Mouse (Mus musculus) small intestine, adult 2 months (tissue): ENCODE results near the gene Fbxo45. TPM values are rescaled to one million over a fixed set of nuclear protein-coding genes. Genes with fewer than 3 reads are reported as not detected.
A peak's percentile ranks its signal among the peaks of the same experiment; 100 is the strongest.
"Not testable (repeated sequence)": the region's sequence is repeated elsewhere in the genome, so short reads cannot be mapped to it uniquely, and the experiment has no call there.

Source experiments
- H3K27ac ChIP-seq: fragments of 200-500 bp; 2 replicates; pipeline ENCODE4 v1.5.1; 2012; ENCODE audit warnings: low read depth, low read length, control low read depth, inconsistent platforms; ENCODE audit not compliant: insufficient read depth
- H3K27me3 ChIP-seq: fragments of 200-500 bp; 2 replicates; pipeline ENCODE4 v1.6.1; 2012; ENCODE audit warnings: mild to moderate bottlenecking, moderate library complexity, low read length, inconsistent platforms; ENCODE audit not compliant: control insufficient read depth, insufficient read depth
- H3K36me3 ChIP-seq: fragments of 200-500 bp; 2 replicates; pipeline ENCODE4 v1.6.1; 2012; ENCODE audit warnings: mild to moderate bottlenecking, low read length, control low read depth, inconsistent platforms; ENCODE audit not compliant: control insufficient read depth, insufficient read depth
- H3K4me1 ChIP-seq: fragments of 200-500 bp; 2 replicates; pipeline ENCODE4 v1.6.1; 2012; ENCODE audit warnings: low read length, inconsistent platforms, mixed read lengths; ENCODE audit not compliant: control insufficient read depth, insufficient read depth, insufficient read length
- H3K4me3 ChIP-seq: fragments of 200-500 bp; 2 replicates; pipeline ENCODE4 v1.5.1; 2012; ENCODE audit warnings: low read depth, mild to moderate bottlenecking, control low read depth, inconsistent platforms, low read length, moderate library complexity
- CTCF ChIP-seq: fragments of 200-500 bp; IDR thresholded peaks from 2 replicates; pipeline ENCODE4 v1.5.1; 2012; ENCODE audit warnings: low read depth, mild to moderate bottlenecking, control low read depth, inconsistent platforms, low read length, moderate library complexity, mixed read lengths; ENCODE audit not compliant: insufficient replicate concordance, insufficient read length; ENCODE audit errors: extremely low read depth
- POLR2A ChIP-seq: fragments of 200-500 bp; IDR thresholded peaks from 2 replicates; pipeline ENCODE4 v1.6.1; 2012; ENCODE audit warnings: low read depth, mild to moderate bottlenecking, control low read depth, inconsistent platforms, low read length, moderate library complexity
- WGBS: fragments of 180-500 bp; shearing (Covaris S2); methylation state at CpG from one replicate; pipeline ENCODE4 v1.1.7; 2018; 5-methylcytosine and 5-hydroxymethylcytosine counted together
- polyA plus RNA-seq: library from polyadenylated mRNA; depleted of rRNA; stranded (reverse); fragments of >200 nt; gene quantifications from 2 replicates; pipeline ENCODE4 v1.2.3, GENCODE M21; 2012

Gene Fbxo45
- polyA plus RNA-seq, 1 experiment, result 2.4 TPM

DNA sequence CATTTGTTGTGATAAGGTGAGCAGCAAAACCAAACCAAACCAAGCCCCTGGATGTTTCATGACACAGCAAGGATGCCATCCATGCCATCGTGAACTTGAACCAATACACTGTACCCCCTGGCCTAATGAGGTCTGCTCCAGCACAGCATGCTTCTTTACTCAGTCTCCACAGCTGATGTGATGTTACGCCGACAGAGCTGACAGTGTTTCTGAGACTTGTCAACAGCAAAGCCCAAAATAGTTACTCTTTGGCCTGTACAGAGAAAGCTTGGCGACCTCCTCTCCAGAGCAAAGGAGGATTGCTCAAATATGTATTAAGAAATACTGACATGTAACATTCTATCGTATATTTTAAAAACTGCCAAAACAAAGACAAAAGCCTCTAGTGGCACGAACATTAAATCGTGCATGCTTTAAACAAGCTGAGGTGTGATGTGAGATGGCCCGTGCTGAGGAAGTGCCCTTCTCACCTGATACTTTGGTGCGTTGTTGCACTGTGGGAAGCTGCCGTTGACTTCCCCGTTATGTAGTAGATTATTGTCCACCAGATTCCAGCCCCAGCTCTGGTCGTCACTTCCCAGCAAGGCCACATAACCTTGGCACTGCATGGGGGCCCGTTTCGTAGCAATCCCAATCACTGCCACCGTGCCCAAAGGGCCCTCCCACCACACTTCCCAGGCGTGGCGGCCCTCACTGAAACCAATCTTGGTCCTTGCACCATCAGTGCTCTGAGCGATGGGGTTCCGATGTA is 8.9 kb downstream of the Fbxo45 start:
- 91% methylated on average over 19 of the region's 19 CpGs for WGBS
- no peak overlapping the region for H3K4me3 ChIP-seq
- no peaks in the 10 kb centered on the region for H3K27me3 ChIP-seq
- no peak overlapping the region for H3K27ac ChIP-seq
- TF ChIP-seq POLR2A (no peak), CTCF (no peak)
- H3K36me3 ChIP-seq, result peaks cover 17% of the 10 kb centered on the region
- H3K4me1 ChIP-seq, result no peaks in the 10 kb centered on the region

DNA sequence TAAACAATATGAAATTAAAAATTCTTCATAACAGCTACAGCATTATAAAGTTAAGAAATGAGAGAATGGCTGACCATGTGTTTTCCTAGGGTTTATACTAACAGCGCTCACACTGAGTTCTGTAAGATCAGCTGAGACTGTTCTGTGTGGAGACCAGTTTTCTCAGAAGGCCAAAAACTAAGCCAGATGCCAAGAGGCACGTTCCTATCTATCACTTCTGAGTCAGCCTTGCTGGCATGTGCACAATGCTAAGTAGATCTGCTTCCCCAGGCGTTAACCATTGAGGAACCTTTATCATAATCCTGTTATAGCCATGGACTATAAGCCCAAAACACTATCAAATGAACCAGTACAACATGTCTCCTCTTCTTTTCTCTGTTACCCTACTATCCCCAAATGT is 14.9 kb downstream of the Fbxo45 start:
- peaks cover 21% of the 10 kb centered on the region for H3K36me3 ChIP-seq
- not testable (repeated sequence) for H3K4me3 ChIP-seq, H3K4me1 ChIP-seq, H3K27ac ChIP-seq, H3K27me3 ChIP-seq
- 68% methylated on average over 3 of the region's 3 CpGs for WGBS

DNA sequence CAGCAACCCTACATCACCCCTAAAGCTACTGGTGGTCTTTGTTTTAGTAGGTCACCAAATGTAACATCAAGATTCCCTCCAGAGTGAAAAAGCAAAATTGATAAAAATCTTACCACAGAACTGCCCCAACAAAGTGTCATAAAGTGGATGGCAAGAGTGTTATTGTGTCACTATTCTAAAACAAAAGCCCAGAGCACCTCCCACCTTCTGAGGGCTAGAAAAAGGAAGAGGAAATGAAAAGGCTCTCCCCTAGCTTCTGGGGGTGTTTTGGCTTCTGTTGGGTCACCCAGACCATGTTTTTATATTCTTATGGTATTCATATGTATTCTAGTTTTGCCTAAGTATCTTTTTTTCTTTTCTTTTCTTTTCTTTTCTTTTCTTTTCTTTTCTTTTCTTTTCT is 24.6 kb downstream of the Fbxo45 start:
- no peaks in the 10 kb centered on the region for H3K27me3 ChIP-seq
- no peaks in the 10 kb centered on the region for H3K4me1 ChIP-seq
- no peak overlapping the region for H3K4me3 ChIP-seq
- TF ChIP-seq POLR2A, result no peak
- TF ChIP-seq CTCF, result no peak
- H3K36me3 ChIP-seq, result no peaks in the 10 kb centered on the region
- no peak overlapping the region for H3K27ac ChIP-seq

DNA sequence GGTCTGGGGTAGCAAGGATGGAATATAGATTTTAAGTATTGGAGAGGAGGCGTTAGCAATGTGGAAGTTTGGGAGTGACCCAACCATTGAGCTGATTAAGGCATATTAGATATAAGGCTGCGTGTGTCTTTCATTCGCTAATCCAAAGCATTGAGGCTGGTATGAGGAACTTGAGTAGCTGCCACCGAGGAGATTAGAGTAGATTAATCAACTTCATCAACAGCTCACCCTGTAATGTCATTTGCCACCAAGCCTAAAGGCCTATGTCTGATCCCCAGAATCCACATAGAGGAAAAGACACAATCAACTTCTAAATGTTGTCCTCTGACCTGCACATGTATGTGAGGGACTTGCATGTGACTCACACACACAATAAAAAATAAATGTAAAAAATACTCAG is 25.2 kb downstream of the Fbxo45 start:
- H3K4me1 ChIP-seq, result no peaks in the 10 kb centered on the region
- no peaks in the 10 kb centered on the region for H3K36me3 ChIP-seq
- H3K27ac ChIP-seq, result no peak overlapping the region
- H3K27me3 ChIP-seq, result no peaks in the 10 kb centered on the region
- 80% methylated on average over 4 of the region's 4 CpGs for WGBS
- H3K4me3 ChIP-seq, result no peak overlapping the region
- no peak for TF ChIP-seq CTCF
- no peak for TF ChIP-seq POLR2A

DNA sequence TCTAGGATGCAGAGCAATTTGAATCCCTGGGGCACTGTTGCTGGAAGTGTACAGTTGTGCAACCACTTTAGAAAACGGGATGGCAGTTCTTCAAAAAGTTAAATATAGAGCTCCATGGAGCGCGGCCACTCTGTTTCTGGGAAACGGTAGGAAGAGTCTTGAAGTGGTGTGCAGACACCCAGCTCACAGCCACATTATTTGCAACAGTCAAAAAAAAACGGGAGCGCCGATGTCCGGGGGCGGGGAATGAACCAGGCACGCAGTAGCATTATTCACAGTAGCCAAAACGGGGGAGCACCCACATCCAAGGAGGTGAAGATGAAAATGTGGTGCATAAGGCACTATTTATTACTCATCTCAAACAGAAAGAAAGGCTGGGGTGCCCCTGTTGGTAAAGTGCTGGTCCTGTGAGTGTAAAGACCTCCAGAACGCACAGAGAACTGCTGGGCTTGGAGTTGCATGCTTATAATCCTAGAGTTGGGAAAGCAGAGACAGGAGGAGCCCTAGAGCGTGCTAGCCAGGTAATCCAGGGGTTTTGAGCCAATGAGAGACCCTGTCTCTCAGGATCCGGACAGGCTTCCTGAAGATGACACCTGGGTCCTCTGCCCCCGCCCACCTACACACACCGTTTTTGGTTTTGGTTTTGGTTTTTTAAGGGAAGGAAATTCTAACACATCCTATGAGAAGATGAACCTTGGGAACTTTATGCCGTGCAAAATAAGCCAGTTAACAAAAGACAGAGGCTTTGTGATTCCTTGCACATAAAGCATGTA is 32.0 kb downstream of the Fbxo45 start:
- Histone ChIP-seq H3K36me3 (no peaks in the 10 kb centered on the region), H3K4me1 (no peaks in the 10 kb centered on the region), H3K27me3 (no peaks in the 10 kb centered on the region), H3K4me3 (peak overlapping the region; percentile 22; the same call in 1 of the 2 replicates), H3K27ac (no peak overlapping the region)
- TF ChIP-seq CTCF (no peak), POLR2A (no peak)
- 66% methylated on average over 17 of the region's 17 CpGs for whole genome bisulfite sequencing

DNA sequence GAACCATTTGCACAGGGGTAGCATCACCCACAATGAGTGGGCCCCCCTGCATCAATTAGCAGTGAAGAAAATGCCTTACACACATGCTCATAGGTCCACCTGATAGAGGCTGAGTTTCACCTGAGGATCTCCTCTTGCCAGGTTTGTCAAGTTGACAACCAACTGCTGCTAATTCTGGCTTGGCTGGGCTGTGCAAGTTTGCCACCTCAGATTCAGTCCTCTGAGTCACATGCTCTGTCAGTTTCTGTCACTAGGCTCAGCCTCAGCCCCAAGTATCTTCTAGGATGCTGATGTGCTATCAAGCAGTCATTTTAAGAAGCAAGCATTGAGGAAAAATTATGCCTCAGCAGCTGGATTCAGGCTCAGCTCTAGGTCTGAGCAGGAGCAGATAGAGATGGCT is 32.8 kb downstream of the Fbxo45 start:
- no peaks in the 10 kb centered on the region for H3K36me3 ChIP-seq
- no peak overlapping the region for H3K27ac ChIP-seq
- H3K4me1 ChIP-seq, result no peaks in the 10 kb centered on the region
- H3K27me3 ChIP-seq, result no peaks in the 10 kb centered on the region
- TF ChIP-seq POLR2A, result no peak
- no peak for TF ChIP-seq CTCF
- H3K4me3 ChIP-seq, result no peak overlapping the region

DNA sequence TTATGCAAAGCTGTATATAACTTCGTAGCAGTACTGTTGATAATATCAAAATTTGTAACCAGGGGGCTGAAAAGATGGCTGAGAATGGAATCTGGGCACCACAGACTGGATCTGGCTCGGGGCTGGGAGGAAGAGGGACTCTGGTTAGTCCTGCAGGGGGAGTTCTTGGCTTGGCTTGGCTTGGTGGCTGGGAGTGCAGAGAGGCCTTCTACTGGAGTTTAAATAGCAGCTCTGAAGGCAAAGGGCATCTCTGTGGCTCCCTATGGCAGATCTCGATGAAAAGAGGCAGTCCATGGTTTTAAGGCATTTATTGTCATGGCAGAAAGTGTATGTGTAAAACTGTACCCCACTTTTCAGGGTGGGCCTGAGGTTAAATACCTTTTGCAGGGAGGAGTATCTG is 42.1 kb downstream of the Fbxo45 start:
- TF ChIP-seq CTCF (no peak), POLR2A (no peak)
- H3K27me3 ChIP-seq, result no peaks in the 10 kb centered on the region
- no peaks in the 10 kb centered on the region for H3K36me3 ChIP-seq
- WGBS, result 48% methylated on average over 3 of the region's 3 CpGs
- no peak overlapping the region for H3K4me3 ChIP-seq
- no peak overlapping the region for H3K27ac ChIP-seq
- H3K4me1 ChIP-seq, result no peaks in the 10 kb centered on the region

DNA sequence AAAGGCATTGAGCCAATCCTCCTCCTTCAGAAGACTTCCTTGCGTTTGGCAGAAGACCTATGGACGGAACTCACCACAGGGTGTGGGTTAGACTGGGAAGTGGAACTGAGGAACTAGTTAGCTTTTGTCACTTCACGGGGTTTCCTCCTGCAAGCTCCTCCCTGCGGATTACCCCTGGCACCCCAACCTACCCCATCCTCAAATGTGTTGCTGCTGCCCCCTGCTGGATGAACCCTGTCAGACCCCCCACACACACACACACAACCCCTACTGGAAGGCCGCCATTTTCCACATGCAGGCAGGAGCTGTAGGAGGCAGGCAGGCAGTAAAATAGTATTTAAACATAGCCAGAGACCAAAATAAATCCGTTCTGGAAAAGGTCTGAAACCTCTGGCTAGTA is 44.3 kb downstream of the Fbxo45 start:
- no peaks in the 10 kb centered on the region for H3K27me3 ChIP-seq
- no peak for TF ChIP-seq POLR2A
- TF ChIP-seq CTCF, result peak; percentile 63; the same call in 1 of the 2 replicates
- H3K4me3 ChIP-seq, result no peak overlapping the region
- H3K4me1 ChIP-seq, result no peaks in the 10 kb centered on the region
- WGBS, result 69% methylated on average over 6 of the region's 6 CpGs
- H3K36me3 ChIP-seq, result no peaks in the 10 kb centered on the region
- no peak overlapping the region for H3K27ac ChIP-seq
